Comparison of ENCODE assay signal across 1 mouse cellular context in the genomic region with DNA sequence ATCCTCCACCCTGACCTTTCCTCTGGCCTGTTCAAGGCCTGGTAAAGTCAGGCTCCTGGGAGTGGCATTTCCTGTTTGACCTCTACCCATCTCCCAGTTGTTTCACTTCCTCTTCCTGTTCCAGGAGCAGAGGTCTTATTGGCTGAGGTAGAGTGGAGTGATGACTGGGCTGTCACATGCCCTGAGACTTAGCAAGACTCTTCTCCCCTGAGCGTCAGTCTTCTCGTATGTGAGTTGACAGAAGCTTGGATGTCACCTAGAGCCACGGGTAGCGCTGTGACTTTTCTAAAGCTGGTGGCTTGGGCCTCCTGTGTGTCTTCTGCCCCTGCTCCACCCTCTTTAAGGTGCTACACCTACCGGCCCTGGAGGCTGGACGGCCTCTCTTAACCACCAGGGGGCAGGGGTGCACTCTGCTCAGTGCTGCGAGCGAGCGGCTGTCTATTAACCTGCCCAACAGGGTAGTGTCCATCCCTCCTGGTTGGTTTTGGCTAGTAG.
TF ChIP-seq lines count a peak whose summit lies in the region.

No protein-coding gene starts in this region.

TF ChIP-seq in MEL, 35 proteins besides CTCF, POLR2A, EP300 and RAD21 (continued from another document):
- TF ChIP-seq NELFE (IDR thresholded peaks at IDR 0.05; ENCODE audit: low read depth, low read length) (peak; percentile 65), POLR2AphosphoS5 (IDR thresholded peaks at IDR 0.05; ENCODE audit: borderline replicate concordance, low read depth, low read length) (no peak), MYC (IDR thresholded peaks at IDR 0.05; ENCODE audit: low read depth, low read length) (0 out of 2 replicates have a peak, but pooled peaks have one; percentile 37), TAL1 (IDR thresholded peaks at IDR 0.05; ENCODE audit: low read length) (no peak), ETS1 (IDR thresholded peaks at IDR 0.05; ENCODE audit: low read depth, low read length) (peak; percentile 28; the same call in 1 of the 2 replicates), NRF1 (IDR thresholded peaks at IDR 0.05; ENCODE audit: insufficient read depth, low read depth, low read length, poor library complexity, severe bottlenecking) (no peak), RCOR1 (IDR thresholded peaks at IDR 0.05; ENCODE audit: low read depth, low read length) (no peak), USF1 (IDR thresholded peaks at IDR 0.05; ENCODE audit: low read depth, low read length) (no peak), ZMIZ1 (IDR thresholded peaks at IDR 0.05; ENCODE audit: low read depth, low read length) (peak; percentile 83; the same call in 1 of the 2 replicates), CHD2 (IDR thresholded peaks at IDR 0.05; ENCODE audit: low read length) (no peak), POLR2AphosphoS2 (IDR thresholded peaks at IDR 0.05; ENCODE audit: low read length) (peak; percentile 67; the same call in 1 of the 2 replicates)
